Mouse (Mus musculus) megakaryocyte, embryonic 14.5 days (primary cell): Measurements from ENCODE around the gene Serinc2.

Source experiments
- FLI1 ChIP-seq: IDR thresholded peaks from 2 replicates; pipeline ENCODE4 v1.6.1; 2012; ENCODE audit warnings: low read length, inconsistent platforms, mixed read lengths
- GATA1 ChIP-seq: IDR thresholded peaks from 3 replicates; pipeline ENCODE4 v1.6.1; 2012; ENCODE audit warnings: mixed read lengths, low read length, inconsistent platforms, borderline replicate concordance

DNA sequence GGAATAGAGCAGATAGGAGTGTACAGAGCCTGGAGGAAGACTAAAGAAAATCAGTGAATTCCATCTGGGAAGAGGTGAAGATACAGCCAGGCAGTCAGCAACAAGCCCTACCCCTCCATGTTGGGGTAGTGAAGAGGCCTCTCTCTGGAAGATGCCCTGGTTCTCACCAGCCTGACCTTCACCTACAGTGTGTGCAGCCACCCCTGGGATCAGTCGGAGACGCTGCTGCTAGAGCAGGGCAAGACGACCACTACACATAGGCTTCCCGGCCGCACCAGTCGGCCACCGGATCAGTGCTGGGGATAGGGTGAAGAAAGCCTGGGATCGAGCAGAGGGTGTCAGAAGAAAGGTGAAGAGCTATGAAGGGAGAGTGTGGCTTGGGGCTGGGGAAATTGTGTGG, 30.2 kb upstream of the Serinc2 start:
- TF ChIP-seq GATA1 (no peak), FLI1 (no peak)
